Mouse (Mus musculus) C3H10T1/2 (cell line): ENCODE data around the gene Tma16. TPM values are rescaled to one million over a fixed set of nuclear protein-coding genes. Genes with fewer than 3 reads are reported as not detected.

Experiments
- polyA plus RNA-seq, 2 experiments: library from polyadenylated mRNA; unstranded; fragments of >200 nt; fragmentation: generic; extraction: Trizol; gene quantifications; one replicate each; pipeline ENCODE4 v1.2.1; 2012; ENCODE audit warnings: missing spikeins in 2 of 2

The Tma16 gene
- 1 to 10 TPM in 1 of 2 experiments, under 1 TPM in 1; 0.80 to 2.3 TPM for polyA plus RNA-seq

GRCm38 (mm10) chr8:66486084-66486763, at the start of gene Tma16:
TSS of gene Tma16 (minus strand) at chr8:66486530.

DNA sequence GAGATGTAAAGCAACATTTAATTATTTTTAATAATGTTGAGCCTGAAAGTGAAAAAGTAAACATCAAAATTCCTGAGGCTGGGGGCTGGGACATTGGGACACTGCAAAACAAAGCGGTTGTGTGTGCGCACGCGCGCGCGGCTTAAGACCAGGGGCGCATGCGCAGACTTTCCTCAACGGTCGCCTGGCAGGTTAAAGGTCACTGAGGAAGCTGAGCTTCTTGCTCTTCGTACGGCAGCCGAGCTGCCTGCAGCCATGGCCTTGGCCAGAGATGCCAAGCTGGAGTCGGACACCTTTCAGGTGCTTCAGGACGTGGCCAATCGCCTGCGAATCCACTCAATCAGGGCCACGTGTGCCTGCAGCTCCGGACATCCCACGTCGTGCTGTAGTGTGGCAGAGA, 25.2 kb upstream of the Tma16 start, which contains the start of gene Tktl2:
Gene Tktl2, plus strand, starts transcription at position 220 of the 400 bp plus-strand sequence.

Other genes starting within 250 kb of the Tma16 start
- not detected for gene Tktl2, start 25.2 kb upstream of the Tma16 start, polyA plus RNA-seq
- not detected for gene Npy5r, start 201.6 kb upstream of the Tma16 start, polyA plus RNA-seq
- gene Npy1r, start 210.7 kb upstream of the Tma16 start, polyA plus RNA-seq: under 1 TPM in 1 of 2 experiments, not detected in 1; 0.66 TPM